ENCODE assay signal across 8 mouse cellular contexts in genomic region chr16:90809975-90810715, GRCm38 (mm10). TPM values are rescaled to one million over a fixed set of nuclear protein-coding genes. Genes with fewer than 3 reads are reported as not detected.
DNase-seq lines count a peak whose midpoint lies in the region; ATAC-seq and TF ChIP-seq lines count a peak whose summit lies in the region.

Urb1 (minus strand) TSS chr16:90810413.

- TF ChIP-seq EP300 in ES-Bruce4 (IDR thresholded peaks at IDR 0.05; ENCODE audit: insufficient read depth, low read depth, low read length), result no peak

- TF ChIP-seq CTCF in ES-Bruce4 (IDR thresholded peaks at IDR 0.05; ENCODE audit: low read depth, low read length), result no peak

- peaks cover 2% of the 10 kb centered on the region for H3K4me1 ChIP-seq in ES-Bruce4 (ENCODE audit: control insufficient read depth, insufficient read depth, low read length)
- peaks cover 16% of the 10 kb centered on the region for H3K4me1 ChIP-seq in forebrain, embryonic 13.5 days
- H3K4me1 ChIP-seq in neural tube, embryonic 15.5 days, result peaks cover 23% of the 10 kb centered on the region

- peaks cover 4% of the 10 kb centered on the region; the same call in 1 of the 2 replicates for H3K36me3 ChIP-seq in ES-Bruce4 (ENCODE audit: control insufficient read depth, insufficient read depth, low read length, poor library complexity, severe bottlenecking)
- H3K36me3 ChIP-seq in forebrain, embryonic 13.5 days (ENCODE audit: poor library complexity, severe bottlenecking), result peaks cover 2% of the 10 kb centered on the region; the same call in 1 of the 2 replicates
- H3K36me3 ChIP-seq in neural tube, embryonic 15.5 days, result peaks cover 8% of the 10 kb centered on the region

- DNase-seq in heart, postnatal 14 days, result peak; percentile 97 to 99
- peak; percentile 99 for DNase-seq in layer of hippocampus, adult 11-12 months (ENCODE audit: low spot score)
- peak; percentile 98 to 99 for DNase-seq in lung, adult 18-20 months
- DNase-seq in testis, postnatal 14 days (ENCODE audit: low spot score), result peak; percentile 99

- H3K9ac ChIP-seq in ES-Bruce4 (ENCODE audit: low read depth, poor library complexity, severe bottlenecking), result peak within 1 kb of the TSS; percentile 73
- peak within 1 kb of the TSS; percentile 65 for H3K9ac ChIP-seq in forebrain, embryonic 13.5 days
- peak within 1 kb of the TSS; percentile 67 for H3K9ac ChIP-seq in neural tube, embryonic 15.5 days (replicated peaks)

- peak within 1 kb of the TSS; percentile 81 for H3K4me2 ChIP-seq in forebrain, embryonic 13.5 days
- H3K4me2 ChIP-seq in neural tube, embryonic 15.5 days, result peak within 1 kb of the TSS; percentile 84

- peak; percentile 85 for ATAC-seq in cerebellum, adult (ENCODE audit: insufficient number of reproducible peaks, low FRiP score, low TSS enrichment)
- peak; percentile 93 for ATAC-seq in forebrain, embryonic 13.5 days
- peak; percentile 98 for ATAC-seq in neural tube, embryonic 15.5 days (ENCODE audit: low FRiP score)

- H3K4me3 ChIP-seq in ES-Bruce4 (ENCODE audit: low read depth, low read length), result peak within 1 kb of the TSS; percentile 87
- H3K4me3 ChIP-seq in forebrain, embryonic 13.5 days, result peak within 1 kb of the TSS; percentile 75
- peak within 1 kb of the TSS; percentile 83 for H3K4me3 ChIP-seq in neural tube, embryonic 15.5 days (replicated peaks)

- H3K27me3 ChIP-seq in ES-Bruce4 (ENCODE audit: control insufficient read depth, insufficient read depth, low read length, poor library complexity, severe bottlenecking), result no peaks in the 10 kb centered on the region
- no peaks in the 10 kb centered on the region for H3K27me3 ChIP-seq in forebrain, embryonic 13.5 days
- no peaks in the 10 kb centered on the region for H3K27me3 ChIP-seq in neural tube, embryonic 15.5 days (replicated peaks)

- no peak for TF ChIP-seq POLR2A in ES-Bruce4 (IDR thresholded peaks at IDR 0.05; ENCODE audit: insufficient read depth, low read length)

- WGBS in forebrain, embryonic 13.5 days, result under 1% methylated on average over 47 of the region's 47 CpGs
- under 1% methylated on average over 44 of the region's 47 CpGs for WGBS in neural tube, embryonic 15.5 days

- no peaks in the 10 kb centered on the region for H3K9me3 ChIP-seq in ES-Bruce4 (replicated peaks; ENCODE audit: control insufficient read depth, insufficient read depth, low read length, poor library complexity, severe bottlenecking)
- no peaks in the 10 kb centered on the region for H3K9me3 ChIP-seq in forebrain, embryonic 13.5 days (replicated peaks)
- no peaks in the 10 kb centered on the region for H3K9me3 ChIP-seq in neural tube, embryonic 15.5 days (replicated peaks)

- H3K27ac ChIP-seq in ES-Bruce4 (ENCODE audit: insufficient read depth, low read length), result no peak within 1 kb of the TSS
- H3K27ac ChIP-seq in forebrain, embryonic 13.5 days, result peak within 1 kb of the TSS; percentile 74
- H3K27ac ChIP-seq in neural tube, embryonic 15.5 days (replicated peaks), result peak within 1 kb of the TSS; percentile 77

- intact Hi-C loops in heart, postnatal 14 days (cut with DNase I), result loop anchor here (5.0 to 10.0 kb wide), 2 partner anchors 122 to 185 kb away; no protein-coding TSS in a partner anchor

RNA-seq across cellular contexts. Expression of gene Urb1, which starts in this region (rescaled TPM):
- 24.4 and 27.0 TPM in 2 replicates for polyA plus RNA-seq in ES-Bruce4 (2011; ENCODE audit: insufficient read depth, insufficient read length, low read depth, missing spikeins)
- 8.8 and 9.7 TPM in 2 replicates for polyA plus RNA-seq in forebrain, embryonic 13.5 days (2015; fragmentation: Nextera tagmentation; extraction: Ambion mirVana)
- total RNA-seq in heart, postnatal 14 days (2021), result 1 to 10 TPM; 5.9 to 8.9 TPM
- polyA plus RNA-seq in neural tube, embryonic 15.5 days (2015; fragmentation: Nextera tagmentation; extraction: Ambion mirVana), result 8.2 and 8.3 TPM in 2 replicates
